Mouse (Mus musculus) spleen, adult 2 months (tissue): Measurements from ENCODE around the gene Aip. TPM values are rescaled to one million over a fixed set of nuclear protein-coding genes. Genes with fewer than 3 reads are reported as not detected.

Experiments used
- DNase-seq, 2 experiments: peaks; one replicate each; pipeline versions ENCODE4 v3.0.0 to v3.0.0-alpha.2; 2012 to 2021; ENCODE audit warnings: low spot score in 2 of 2, low read depth in 1 of 2
- H3K27ac ChIP-seq: fragments of 200-500 bp; 2 replicates; pipeline ENCODE4 v1.5.1; 2012; ENCODE audit warnings: low read length, inconsistent platforms; ENCODE audit not compliant: insufficient read depth
- H3K27me3 ChIP-seq: fragments of 200-500 bp; 2 replicates; pipeline ENCODE4 v1.6.1; 2012; ENCODE audit warnings: mild to moderate bottlenecking, moderate library complexity, low read length, inconsistent platforms; ENCODE audit not compliant: control insufficient read depth, insufficient read depth
- H3K36me3 ChIP-seq: fragments of 200-500 bp; 2 replicates; pipeline ENCODE4 v1.6.1; 2012; ENCODE audit warnings: mild to moderate bottlenecking, low read length, inconsistent platforms; ENCODE audit not compliant: control insufficient read depth, insufficient read depth
- H3K4me1 ChIP-seq: fragments of 200-500 bp; 2 replicates; pipeline ENCODE4 v1.6.1; 2011; ENCODE audit warnings: inconsistent platforms; ENCODE audit not compliant: control insufficient read depth, insufficient read depth, insufficient read length
- H3K4me3 ChIP-seq: fragments of 200-500 bp; 2 replicates; pipeline ENCODE4 v1.5.1; 2011; ENCODE audit warnings: mild to moderate bottlenecking, inconsistent platforms; ENCODE audit not compliant: insufficient read depth, insufficient read length; ENCODE audit errors: extremely low read depth
- CTCF ChIP-seq: fragments of 200-500 bp; IDR thresholded peaks from 2 replicates; pipeline ENCODE4 v1.5.1; 2011; ENCODE audit warnings: mild to moderate bottlenecking, inconsistent platforms; ENCODE audit not compliant: insufficient read depth, insufficient read length, insufficient replicate concordance; ENCODE audit errors: extremely low read depth
- POLR2A ChIP-seq: fragments of 200-500 bp; IDR thresholded peaks from 2 replicates; pipeline ENCODE4 v1.6.1; 2011; ENCODE audit warnings: low read depth, low read length, inconsistent platforms
- WGBS: fragments of 180-500 bp; shearing (Covaris S2); methylation state at CpG from one replicate; pipeline ENCODE4 v1.1.7; 2018; 5-methylcytosine and 5-hydroxymethylcytosine counted together
- polyA plus RNA-seq: library from polyadenylated mRNA; depleted of rRNA; stranded (reverse); fragments of >200 nt; gene quantifications from 2 replicates; pipeline ENCODE4 v1.2.3, GENCODE M21; 2012

The Aip gene
- polyA plus RNA-seq, 1 experiment = 85.3 TPM

DNA sequence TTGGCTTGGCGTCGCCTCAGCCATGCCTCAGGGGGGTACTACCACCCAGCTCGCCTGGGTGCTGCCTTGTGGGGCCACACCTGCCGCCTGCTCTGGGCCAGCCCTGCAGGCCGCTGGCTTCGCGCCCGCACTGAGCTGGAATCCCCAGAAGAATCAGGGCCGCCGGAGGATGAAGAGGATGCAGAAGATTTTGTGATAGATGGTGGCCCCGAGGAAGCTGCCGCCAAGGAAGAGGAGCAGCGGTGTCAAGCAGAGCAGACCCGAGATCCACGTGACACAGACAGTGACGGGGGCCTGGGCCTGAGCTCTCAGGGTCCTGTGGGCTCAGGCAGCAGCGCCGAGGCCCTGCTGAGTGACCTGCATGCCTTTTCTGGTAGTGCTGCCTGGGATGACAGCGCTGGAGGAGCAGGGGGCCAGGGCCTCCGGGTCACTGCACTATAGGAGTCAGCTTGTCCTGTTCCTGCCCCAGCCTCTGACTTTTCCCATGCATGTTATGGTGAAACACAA, 30.5 kb upstream of the Aip start:
- peaks cover 39% of the 10 kb centered on the region for H3K36me3 ChIP-seq

GRCm38 (mm10) chr19:4155223-4156072, 29.8 kb upstream of the Aip start:
- peak overlapping the region; percentile 96 for H3K27ac ChIP-seq
- peak in 1 of 2 experiments; percentile 63 for DNase-seq
- peaks cover 42% of the 10 kb centered on the region for H3K36me3 ChIP-seq
- WGBS = 17% methylated on average over 6 of the region's 6 CpGs
- H3K27me3 ChIP-seq = no peaks in the 10 kb centered on the region
- TF ChIP-seq POLR2A (peak; percentile 82), CTCF (no peak)
- H3K4me1 ChIP-seq = peaks cover 16% of the 10 kb centered on the region; the same call in 1 of the 2 replicates
- peak overlapping the region; percentile 80 for H3K4me3 ChIP-seq

More for the DNA sequence above, 30.5 kb upstream of the Aip start:
- WGBS = 20% methylated on average over 20 of the region's 20 CpGs
- Histone ChIP-seq H3K4me1 (peaks cover 13% of the 10 kb centered on the region; the same call in 1 of the 2 replicates), H3K4me3 (peak overlapping the region; percentile 80), H3K27ac (peak overlapping the region; percentile 96), H3K27me3 (no peaks in the 10 kb centered on the region)
- DNase-seq = no peak
- TF ChIP-seq CTCF = no peak
- no peak for TF ChIP-seq POLR2A

DNA sequence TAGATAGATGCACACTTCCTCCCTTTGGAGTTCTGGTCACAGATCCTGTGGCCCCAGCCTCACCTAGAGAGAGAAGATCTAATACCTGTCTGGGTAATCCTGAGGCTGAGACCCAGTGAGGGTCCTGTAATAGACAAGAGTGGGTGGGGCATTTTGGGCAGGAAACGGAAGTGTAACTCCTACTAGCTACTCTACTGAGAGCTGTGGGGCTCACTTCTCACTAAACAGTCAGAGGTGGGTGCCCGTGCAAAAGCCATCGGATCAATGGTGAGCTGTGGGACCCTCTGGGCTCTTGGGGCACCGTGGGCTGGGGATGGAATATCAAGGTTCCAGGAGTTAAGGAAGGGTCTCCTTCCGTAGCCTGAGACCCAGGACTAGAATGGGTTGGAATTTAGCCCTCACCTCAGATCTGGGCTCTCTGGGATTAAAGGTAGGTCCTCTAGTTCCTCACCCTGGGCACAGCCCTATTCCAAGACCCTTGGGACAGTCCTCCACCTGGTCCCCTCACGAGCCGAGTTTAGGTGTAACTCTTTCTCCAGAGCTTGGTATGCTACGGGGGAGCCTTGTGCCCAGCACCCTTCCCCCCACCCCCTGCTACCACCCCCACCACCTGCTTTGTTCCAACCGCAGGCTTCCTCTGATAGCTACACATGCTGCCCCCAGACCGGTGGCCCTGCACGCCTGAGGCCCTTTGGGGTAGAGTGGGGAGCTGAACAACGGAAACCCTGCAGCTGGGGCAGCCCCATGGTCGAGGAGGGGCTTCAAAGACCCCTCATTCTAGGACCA, 29.0 kb upstream of the Aip start:
- TF ChIP-seq POLR2A (peak; percentile 97), CTCF (no peak)
- DNase-seq = peak in 1 of 2 experiments; percentile 84
- 9% methylated on average over 13 of the region's 13 CpGs for WGBS
- Histone ChIP-seq H3K4me3 (peak overlapping the region; percentile 80), H3K36me3 (peaks cover 45% of the 10 kb centered on the region), H3K27ac (peak overlapping the region; percentile 97), H3K27me3 (no peaks in the 10 kb centered on the region), H3K4me1 (peaks cover 22% of the 10 kb centered on the region; the same call in 1 of the 2 replicates)

DNA sequence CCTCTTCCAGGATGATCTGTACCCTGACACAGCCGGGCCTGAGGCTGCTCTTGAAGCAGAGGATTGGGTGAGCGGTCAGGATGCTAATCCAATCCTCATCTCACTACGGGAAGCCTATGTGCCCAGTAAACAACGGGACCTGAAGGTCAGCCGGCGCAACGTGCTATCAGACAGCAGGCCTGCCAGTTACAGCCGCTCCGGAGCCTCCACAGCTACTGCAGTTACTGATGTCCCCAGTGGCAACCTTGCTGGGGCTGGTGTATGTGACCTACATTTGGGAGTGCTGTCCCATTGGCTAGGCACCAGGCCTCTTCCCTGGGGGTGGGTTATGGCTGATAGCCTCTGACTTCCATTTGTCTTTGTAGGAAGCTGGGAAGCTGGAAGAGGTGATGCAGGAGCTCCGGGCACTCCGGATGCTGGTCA, 27.6 kb upstream of the Aip start, which contains the start of gene Ptprcap:
Gene Ptprcap (plus strand): TSS at position 373 of the 423 bp plus-strand sequence.
- TF ChIP-seq CTCF = no peak
- TF ChIP-seq POLR2A = no peak
- Histone ChIP-seq H3K36me3 (peaks cover 42% of the 10 kb centered on the region), H3K4me1 (peaks cover 25% of the 10 kb centered on the region; the same call in 1 of the 2 replicates), H3K4me3 (peak within 1 kb of the TSS; percentile 80), H3K27ac (peak within 1 kb of the TSS; percentile 97), H3K27me3 (no peaks in the 10 kb centered on the region)
- 92% methylated on average over 11 of the region's 11 CpGs for WGBS
- no peak for DNase-seq

- no peak for DNase-seq
- H3K4me1 ChIP-seq = peaks cover 29% of the 10 kb centered on the region
- H3K4me3 ChIP-seq = no peak overlapping the region
- H3K36me3 ChIP-seq = peaks cover 42% of the 10 kb centered on the region
- 94% methylated on average over 8 of the region's 8 CpGs for WGBS
- TF ChIP-seq CTCF = no peak
- no peak for TF ChIP-seq POLR2A
- no peaks in the 10 kb centered on the region for H3K27me3 ChIP-seq
- H3K27ac ChIP-seq = no peak overlapping the region
Observed at GRCm38 (mm10) chr19:4152445-4153231, 27.0 kb upstream of the Aip start.

- peaks cover 36% of the 10 kb centered on the region for H3K4me1 ChIP-seq
- TF ChIP-seq CTCF (no peak), POLR2A (no peak)
Observed at GRCm38 (mm10) chr19:4151898-4152297, 26.2 kb upstream of the Aip start.

More at GRCm38 (mm10) chr19:4151898-4152297, 26.2 kb upstream of the Aip start:
- 88% methylated on average over 5 of the region's 5 CpGs for WGBS
- H3K27ac ChIP-seq = no peak overlapping the region
- no peak overlapping the region for H3K4me3 ChIP-seq
- peaks cover 35% of the 10 kb centered on the region for H3K36me3 ChIP-seq
- DNase-seq = no peak
- no peaks in the 10 kb centered on the region for H3K27me3 ChIP-seq
